Mouse (Mus musculus) T-helper 1 cell (primary cell): ENCODE measurements around the gene Chd2.

Experiments used
- in situ Hi-C: fragments of 300-600 bp; cut with MboI, MseI; formaldehyde crosslinking; loops from one replicate; pipeline ENCODE4 v1.15.1; 2025; ENCODE audit warnings: high pct_unique_total_duplicates

Chd2 gene

DNA sequence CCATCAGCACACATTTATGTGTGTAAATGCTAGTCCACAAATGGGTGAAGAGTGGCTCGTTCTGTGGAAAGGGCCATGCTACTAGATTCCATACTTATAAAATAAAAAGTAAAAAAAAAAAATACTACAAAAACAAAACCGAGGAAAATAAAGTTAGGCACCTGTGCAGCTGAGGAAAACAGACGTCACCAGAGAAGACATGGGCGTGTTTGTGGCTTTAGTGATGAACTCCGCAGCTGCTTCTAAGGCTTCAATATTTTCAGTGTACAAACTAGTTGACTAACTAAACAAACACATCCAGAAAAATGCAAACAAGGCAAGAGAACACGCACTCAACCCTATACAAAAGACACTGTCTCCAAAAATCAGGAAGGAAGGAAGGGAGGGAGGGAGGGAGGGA lies 18.4 kb downstream of the Chd2 start:
- in situ Hi-C loops, result loop anchor here (10.0 to 25.0 kb wide), 2 partner anchors 814 to 1218 kb away; partner anchors contain the start of gene Mctp2

DNA sequence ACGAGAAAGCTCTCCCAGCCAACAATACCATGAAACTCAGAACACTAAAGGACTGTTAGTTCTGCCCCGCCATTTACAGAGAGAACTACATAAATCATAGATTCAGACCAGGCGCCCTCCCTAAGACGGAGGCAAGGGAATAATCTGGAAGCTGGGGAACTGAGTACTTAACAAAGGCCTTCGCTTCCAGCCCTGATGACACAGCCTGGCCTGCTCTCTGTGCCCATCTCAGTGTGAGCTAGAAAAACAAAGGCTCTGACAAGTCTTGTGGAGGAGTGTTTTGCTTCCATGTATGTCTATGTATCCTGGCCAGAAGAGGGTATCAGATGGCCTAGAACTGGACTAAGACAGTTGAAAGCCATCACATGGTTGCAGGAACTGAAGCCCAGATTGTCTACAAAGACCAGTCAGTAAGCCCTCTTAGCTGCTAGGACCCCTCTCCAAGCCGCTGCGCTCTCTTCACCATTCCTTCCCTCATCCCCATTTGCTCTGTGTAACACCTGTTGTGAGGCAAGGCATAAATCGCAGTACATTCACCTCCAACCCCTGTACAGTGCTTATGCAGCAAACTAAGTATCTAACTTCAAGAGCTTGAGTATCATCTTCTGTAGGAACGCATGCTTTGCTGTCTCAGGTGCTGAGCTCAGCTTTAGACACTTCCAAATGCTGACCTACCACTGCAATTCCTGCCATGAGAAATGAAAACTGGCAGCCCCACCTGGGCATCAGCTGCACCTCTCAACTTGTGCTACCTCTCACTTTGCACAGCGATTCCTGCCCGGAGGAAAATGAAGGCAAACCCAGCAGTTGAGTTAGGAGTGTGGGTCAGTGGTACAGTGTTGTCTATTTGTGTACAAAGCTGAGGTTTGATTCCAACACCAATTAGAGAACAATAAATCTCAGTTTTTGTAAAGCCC lies 20.1 kb downstream of the Chd2 start:
- in situ Hi-C loops, result loop anchor here (10.0 to 25.0 kb wide), 2 partner anchors 816 to 1217 kb away; partner anchors contain the start of gene Mctp2

DNA sequence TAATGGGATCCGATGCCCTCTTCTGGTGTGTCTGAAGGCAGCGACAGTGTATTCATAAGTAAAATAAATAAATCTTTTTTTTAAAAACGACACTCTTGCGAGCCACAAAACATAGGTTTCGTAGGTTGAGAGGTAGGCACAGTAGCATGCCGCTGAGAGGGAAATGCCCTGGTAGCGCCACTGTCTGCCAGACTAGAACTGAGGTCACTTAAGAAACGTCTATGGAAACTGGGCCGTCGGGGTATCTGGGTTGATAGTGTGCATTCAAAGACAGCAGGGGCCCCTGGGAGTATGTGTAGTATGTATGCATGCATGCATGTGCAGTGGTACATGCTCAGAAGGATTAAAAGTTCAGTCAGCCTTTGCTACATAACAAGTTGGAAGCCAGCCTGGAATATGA lies 21.4 kb downstream of the Chd2 start:
- in situ Hi-C loops, result loop anchor here (10.0 to 25.0 kb wide), 2 partner anchors 817 to 1215 kb away; partner anchors contain the start of gene Mctp2

DNA sequence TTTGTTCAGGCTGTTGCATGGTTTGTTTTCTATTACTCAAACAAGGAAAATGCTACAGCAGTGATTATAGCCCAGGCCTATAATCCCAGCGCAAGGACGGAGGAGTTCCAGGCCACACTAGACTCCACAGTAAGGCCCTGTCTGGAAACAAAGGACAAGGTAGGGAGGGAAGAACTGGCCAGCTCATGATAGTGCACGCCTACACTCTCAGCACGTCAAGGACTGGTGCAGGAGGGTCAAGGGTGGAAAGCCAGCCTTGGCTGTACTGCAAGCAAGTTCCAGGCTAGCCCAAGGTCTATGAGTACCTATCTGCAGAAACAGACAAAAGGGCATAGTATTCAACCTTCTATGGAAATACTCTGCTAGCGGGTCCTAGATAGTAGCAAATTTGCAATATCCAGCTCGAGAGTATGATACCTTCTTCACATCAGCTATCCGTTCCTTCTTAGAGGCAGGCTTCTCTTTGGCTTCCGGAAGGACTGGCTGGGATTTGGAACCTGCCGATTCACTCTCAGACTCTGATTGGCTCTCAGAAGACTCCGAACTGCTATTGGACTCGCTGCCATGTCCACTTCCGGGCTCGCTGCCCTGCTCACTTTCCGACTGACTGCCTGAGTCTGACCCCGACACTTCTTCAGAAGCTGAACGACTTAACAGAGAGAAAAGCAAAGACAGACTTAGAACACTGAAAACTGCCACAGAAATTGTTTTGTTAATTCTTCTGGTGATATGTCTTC lies 22.4 kb downstream of the Chd2 start:
- in situ Hi-C loops, result loop anchor here (25.0 kb wide), 1 partner anchor 818 kb away; no protein-coding TSS in a partner anchor

DNA sequence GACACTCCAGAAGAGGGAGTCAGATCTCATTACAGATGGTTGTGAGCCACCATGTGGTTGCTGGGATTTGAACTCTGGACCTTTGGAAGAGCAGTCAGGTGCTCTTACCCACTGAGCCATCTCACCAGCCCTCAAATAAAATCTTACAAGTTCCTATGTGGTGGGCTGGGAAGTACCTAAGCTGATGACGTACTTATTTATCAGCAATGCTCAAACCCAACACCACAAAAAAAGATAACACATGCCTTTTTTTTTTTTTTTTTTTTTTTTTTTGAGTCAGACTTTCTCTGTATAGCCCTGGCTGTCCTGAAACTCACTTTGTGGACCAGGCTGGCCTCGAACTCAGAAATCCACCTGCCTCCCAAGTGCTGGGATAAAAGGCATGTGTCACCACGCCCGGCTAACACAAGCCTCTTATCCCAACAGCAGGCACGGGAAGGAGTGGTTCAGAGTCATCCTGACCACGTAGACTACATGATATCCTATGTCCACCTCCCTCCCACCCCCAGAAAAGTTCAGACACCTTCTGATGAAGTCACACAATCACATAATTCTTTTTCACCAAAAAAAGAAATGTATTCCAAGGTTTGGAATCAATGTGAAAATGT lies 23.2 kb downstream of the Chd2 start:
- in situ Hi-C loops, result loop anchor here (25.0 kb wide), 1 partner anchor 819 kb away; no protein-coding TSS in a partner anchor

DNA sequence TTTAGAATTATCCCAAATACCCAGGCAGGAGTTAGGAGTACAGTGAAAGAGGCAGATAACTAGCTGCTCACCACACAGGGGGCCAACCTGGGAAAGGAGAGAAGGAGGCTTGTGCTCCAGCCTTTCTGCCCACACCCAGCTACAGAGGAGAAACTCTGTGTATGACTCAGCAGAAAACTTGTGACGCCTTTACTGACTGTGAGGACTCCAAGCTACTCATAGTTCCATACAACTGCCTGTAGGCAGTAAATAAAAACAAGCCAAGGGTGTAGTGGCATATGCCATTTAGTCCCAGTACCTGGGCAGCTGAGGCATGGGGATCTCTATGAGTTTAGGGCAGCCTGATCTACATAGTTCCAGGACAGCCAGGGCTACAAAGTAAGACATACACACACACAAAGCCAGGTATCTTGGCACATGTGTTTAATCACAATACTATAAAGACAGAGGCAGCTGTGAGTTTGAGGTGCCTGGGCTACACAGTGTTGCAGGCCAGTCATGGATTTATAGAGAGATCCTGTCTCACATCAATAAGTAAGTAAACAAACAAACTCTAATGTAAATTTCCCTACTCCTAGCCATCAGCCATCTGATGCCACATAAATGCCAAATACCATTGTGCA lies 24.1 kb downstream of the Chd2 start:
- in situ Hi-C loops, result loop anchor here (25.0 kb wide), 1 partner anchor 820 kb away; no protein-coding TSS in a partner anchor

DNA sequence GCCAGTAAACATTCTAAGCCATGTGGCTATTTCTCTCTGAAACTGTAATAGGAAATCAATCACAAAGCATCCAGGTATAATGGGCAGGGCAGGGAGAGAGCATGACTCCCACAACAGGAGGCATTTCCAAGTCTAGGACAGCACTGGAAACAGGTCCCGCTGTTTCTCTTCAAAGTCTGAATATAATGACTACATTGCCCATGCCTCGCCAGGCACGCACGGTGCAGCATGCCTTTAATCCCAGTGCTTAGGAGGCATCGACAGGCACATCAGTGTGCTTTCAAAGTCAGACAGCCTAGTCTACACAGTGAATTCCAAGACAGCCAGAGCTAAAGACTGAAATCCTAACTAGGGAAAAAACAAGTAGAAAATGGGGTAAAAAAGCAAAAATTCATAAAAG lies 24.8 kb downstream of the Chd2 start:
- in situ Hi-C loops, result loop anchor here (25.0 kb wide), 1 partner anchor 820 kb away; no protein-coding TSS in a partner anchor

DNA sequence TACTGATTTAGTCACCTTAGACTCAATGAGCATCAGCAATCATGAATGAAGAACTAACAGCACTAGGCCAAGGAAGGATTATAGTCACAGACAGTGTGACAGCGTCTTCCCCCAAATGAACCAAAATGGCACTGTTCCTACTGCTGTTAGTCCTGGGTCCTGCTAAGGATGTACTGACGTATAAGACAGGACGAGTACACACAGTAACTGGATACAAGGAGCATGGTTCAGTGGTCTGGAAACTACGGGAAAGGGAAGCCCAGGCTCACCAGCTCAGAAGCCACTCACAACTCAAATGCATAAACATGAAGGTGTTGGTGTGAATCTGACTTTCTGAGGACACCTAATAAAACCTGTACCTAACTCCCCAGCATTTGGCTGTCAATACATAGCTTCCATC lies 27.1 kb downstream of the Chd2 start:
- in situ Hi-C loops, result loop anchor here (25.0 kb wide), 1 partner anchor 823 kb away; no protein-coding TSS in a partner anchor

DNA sequence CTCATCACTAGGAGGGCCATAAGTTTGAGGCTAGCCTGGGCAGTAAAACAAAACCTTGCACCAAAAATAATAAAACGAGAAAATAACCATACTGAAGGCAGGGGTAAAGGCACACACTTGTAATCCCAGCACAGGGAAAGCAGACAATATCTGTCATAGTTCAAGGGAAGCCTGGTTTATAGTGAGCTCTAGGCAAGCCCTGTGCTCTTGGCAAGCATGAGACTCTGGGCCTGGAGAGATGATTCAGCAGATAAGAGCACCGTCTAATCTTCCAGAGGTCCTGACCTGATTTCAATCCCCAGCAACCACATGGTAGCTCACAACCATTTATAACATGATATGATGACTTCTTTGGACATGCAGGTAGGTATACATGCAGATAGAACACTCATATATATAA lies 29.2 kb downstream of the Chd2 start:
- in situ Hi-C loops, result loop anchor here (25.0 kb wide), 1 partner anchor 825 kb away; no protein-coding TSS in a partner anchor

DNA sequence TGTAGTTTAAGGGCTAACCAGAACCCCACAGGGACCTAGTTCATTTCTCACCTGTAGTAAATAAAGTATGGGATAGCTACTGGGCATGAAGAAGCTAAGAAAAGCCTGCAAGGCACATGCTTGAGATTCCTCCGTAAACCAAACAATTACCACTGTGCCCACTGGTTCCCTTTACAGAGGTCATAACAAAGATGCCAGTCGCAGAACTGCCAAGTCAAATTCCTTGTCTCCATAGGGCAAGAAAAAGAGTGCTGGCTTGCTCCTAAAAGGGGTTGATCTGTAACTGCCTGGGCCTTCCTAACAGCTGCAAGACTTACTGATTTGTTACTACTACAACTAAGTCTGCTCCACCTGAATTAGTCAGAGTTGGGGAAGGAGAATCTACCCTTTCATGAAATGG lies 32.9 kb downstream of the Chd2 start:
- in situ Hi-C loops, result loop anchor here (10.0 to 25.0 kb wide), 2 partner anchors 116 to 829 kb away; no protein-coding TSS in a partner anchor

DNA sequence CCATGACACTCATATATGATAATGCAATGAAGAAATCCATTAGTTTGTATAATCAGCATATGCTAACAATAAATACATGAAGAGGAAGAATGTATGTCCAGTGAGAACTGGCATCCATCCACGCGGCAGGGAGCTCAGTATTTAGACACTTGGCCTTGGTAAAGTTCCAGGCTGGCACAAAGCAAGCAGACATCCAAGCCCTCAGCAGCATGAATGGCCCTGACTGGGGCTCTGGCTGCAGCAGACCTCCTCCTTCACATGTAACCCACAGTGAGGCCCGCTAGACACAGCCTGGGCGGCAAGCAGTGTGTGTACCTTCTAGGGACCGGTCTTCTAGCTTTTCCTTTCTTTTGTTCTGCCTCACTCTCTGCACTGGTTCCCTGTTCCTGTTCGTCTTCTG lies 34.1 kb downstream of the Chd2 start:
- in situ Hi-C loops, result loop anchor here (10.0 to 25.0 kb wide), 2 partner anchors 117 to 830 kb away; no protein-coding TSS in a partner anchor

DNA sequence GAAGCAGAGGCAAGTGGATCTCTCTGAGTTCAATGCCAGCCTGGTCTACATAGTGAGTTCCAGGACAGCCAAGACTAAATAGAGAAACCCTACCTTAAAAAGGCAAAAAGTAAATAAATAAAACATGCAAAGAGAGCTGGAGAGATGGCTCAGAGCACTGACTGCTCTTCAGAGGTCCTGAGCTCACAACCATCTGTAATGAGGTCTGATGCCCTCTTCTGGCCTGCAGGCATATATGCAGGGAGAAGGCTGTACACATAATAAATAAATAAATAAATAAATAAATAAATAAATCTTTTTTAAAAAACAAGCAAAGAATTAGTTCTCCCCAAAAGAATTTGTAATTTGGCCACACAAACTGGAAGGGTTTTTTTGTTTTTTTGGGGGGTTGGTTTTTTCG lies 34.8 kb downstream of the Chd2 start:
- in situ Hi-C loops, result loop anchor here (10.0 to 25.0 kb wide), 2 partner anchors 118 to 830 kb away; no protein-coding TSS in a partner anchor

DNA sequence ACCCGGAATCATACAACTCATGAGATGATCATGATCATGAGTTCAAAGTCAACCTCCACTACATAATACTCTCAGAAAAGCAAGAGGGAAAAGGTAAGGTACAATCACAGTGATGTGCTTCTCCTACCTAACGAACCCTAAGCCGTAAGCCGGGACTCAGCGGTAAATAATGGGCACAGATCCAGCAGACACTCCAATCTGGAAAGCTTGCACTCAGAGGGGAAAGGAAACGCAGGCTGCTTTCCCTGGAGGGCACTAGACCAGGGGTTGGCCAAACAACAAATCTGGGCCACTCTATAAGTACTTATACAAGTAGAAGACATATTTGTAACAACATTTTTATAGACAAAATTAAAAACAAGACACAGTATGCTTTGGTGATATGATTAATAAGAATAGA lies 36.4 kb downstream of the Chd2 start:
- in situ Hi-C loops, result loop anchor here (10.0 to 25.0 kb wide), 2 partner anchors 120 to 832 kb away; no protein-coding TSS in a partner anchor

DNA sequence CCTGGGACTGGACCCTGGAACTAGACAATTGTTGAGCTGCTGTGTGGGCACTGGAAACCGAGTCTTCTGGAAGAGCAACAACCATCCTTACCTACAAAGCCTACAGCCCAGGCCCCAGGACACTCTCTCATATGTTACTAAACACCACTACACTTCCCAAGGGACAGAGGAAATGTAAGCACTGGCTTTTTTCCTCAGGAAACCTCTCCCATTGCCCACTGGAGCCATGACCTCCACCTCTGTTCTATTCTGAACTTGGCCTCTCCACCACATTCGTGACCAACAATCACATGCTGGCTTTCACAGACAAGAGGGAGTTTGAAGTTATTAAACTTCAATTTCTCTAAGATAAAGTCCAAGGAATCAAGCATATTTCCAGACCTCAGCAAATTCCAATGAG lies 43.4 kb downstream of the Chd2 start:
- in situ Hi-C loops, result no loop called here

DNA sequence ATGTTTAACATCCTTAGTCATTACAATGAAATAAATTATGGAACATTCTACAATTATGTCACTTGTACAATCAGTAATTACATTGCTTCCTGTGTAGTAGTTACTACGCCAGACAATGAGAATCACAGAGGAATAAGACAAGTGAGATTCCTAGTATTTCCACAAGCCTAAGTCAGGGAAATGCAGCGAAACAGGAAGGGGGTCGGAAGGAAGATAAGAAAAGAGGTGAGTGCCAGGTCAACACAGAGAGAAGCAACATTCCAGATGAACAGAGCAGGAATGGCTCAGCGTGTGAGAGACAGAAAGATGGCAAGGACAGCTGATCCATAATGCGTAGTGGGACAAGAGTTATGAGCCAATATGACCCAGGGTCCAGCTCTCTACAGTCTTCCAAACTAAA lies 52.4 kb downstream of the Chd2 start:
- in situ Hi-C loops, result no loop called here

DNA sequence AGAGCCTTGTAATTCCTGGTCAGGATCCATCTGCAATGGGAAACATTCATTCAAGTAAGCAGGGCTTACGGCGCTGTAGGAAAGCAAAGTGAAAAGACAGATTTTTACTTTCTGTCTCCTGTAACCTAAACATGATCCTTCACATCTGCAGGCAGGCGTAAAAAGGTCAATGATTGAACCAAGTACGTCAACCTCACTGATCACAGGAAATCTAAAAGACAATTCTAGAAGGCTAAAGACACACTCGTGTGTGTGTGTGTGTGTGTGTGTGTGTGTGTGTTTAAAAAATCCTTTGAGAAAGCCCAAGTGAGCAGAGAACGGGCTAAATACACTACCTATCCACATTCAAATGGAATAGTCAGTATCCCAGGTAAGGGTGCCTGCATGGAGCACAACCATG lies 60.5 kb downstream of the Chd2 start:
- in situ Hi-C loops, result no loop called here

DNA sequence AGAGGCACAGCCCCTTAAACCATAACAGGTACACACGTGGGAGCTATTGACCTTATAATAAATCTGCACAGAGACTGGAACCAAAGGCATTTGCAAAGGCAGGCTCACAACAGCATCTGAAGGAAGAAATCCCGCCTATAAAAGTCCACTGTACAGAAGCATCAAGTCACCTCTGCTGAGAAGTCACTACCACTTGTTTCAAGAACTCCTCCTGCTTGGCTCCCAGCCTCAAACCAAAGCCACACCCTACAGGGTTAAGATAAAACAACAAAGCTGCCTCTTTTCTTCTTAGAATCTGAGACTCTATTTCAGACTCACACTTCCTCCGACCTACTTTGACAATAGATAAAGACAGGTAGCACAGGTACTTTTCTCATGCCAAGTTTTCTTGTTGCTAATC lies 62.1 kb downstream of the Chd2 start:
- in situ Hi-C loops, result no loop called here

DNA sequence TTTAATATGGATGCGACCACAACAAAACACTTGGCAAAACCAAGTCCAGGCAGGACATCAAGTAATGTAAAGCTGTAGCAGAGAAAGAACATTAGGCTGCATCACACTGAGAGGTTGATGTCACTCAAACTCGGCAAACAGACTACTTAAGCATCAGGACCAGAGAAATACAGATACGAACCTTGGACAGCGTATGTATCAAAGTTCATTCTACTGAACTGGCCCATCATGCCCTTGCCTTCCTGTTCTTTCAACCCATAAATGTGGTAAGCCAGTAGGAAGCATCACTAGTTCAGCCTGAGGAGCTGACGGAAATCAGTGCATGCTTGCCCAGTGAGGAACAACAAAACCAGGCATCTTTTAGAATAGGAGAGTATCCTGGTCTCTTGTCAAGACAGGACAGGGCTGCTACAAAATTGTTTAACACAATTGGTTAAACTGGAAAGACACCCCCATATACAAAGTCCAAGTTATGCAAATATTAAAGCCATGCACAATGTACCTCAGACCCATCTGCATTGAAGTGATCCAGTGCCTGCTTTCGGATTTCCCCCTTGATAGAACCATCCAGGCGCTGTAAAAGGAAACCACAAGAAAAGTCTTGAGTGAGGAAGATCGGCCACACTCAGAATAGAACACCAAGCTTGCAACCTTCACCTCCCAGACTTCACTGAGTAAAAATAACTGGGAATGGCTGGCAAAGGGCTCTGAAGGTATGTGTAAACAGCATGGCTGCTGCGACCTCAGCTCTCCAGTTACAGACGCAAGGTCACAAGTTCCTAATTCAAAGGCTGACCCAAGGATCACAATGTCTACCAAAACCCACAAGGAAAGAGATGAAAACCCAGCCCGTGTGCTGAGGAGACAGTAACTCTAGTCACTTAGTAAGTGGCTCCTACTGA lies 63.2 kb downstream of the Chd2 start:
- in situ Hi-C loops, result no loop called here

DNA sequence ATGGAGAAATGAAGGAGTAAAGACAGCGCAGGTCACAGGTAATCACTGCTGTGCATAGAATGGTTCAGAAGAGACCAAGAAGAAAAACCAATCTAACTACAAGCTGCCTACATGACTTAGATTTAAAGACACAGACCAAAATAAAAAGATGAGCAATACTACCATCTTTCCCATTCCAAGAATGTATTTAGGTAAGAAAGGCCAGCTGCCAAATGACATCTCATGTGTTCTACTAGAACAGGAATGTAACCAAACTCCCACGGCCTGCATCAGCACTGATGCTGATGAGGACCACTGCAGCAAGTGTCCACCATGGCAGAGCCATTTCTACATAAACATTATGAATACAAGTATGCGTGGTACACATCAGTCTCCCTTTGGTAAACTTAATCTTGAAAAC lies 73.9 kb downstream of the Chd2 start:
- in situ Hi-C loops, result no loop called here

DNA sequence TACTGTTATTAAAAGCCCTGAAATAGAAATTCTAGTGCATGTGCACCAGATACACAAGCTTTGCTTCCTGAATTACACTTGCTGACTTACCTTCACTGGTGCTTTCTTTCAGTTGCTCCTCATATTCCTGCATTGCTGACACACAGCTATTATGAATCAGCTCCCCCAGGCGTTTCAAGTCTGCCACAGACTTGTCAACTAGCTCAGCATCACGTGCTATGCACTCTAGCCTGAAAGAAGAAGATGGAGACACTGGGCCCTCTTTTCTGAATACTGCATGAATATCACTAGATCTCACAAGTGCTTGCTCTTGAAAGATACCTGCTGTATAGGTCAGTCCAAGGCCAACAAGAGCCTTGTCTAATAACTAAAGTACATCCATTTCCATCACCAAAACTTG lies 78.1 kb downstream of the Chd2 start:
- in situ Hi-C loops, result loop anchor here (5.0 kb wide), 1 partner anchor 39 kb away; no protein-coding TSS in a partner anchor
